Mouse (Mus musculus): ENCODE results near the gene Wfdc15a.
A peak's percentile ranks its signal among the peaks of the same experiment; 100 is the strongest.

The Wfdc15a gene

DNA sequence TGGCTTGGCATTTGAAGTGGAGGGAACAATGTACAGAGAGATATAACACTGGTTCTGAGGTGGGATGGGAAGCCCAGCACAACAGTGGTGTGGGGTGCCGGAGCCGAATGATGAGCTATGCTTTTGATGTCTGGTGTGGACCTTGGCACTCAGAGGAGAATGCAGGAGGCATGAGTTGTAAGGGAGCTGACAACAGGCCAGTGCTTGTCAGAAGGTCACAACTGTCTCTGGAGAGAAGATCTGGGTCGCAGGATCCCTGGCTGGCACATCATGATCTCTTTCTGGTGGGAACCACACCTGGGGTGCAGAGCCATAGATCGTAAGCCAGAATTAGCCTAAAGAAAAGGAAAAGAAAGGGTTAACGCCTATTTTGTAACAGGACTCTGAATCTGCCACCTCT is 22.1 kb downstream of the Wfdc15a start:
- no peak for DNase-seq (ENCODE audit: inconsistent ontology term)

DNA sequence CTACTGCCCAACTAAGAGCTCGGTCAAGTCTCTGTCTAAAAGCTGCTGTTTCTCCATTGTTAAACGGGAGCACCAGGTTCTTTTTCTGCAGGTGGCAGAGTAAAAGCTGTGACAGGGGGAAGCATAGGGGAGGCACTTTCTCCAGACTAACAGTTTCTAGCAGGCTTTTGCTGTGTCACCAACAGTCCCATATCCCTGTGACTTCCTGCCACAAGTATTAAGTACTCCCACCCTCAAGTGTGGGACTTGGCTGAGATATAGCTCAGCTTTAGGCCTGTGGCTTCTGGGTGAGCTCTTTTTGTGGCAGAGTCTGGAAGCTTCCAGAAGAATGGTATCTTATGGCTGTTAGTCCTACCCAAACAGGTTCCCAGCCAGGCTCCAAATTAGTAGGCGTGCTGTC is 24.1 kb downstream of the Wfdc15a start:
- DNase-seq (ENCODE audit: inconsistent ontology term), result no peak

DNA sequence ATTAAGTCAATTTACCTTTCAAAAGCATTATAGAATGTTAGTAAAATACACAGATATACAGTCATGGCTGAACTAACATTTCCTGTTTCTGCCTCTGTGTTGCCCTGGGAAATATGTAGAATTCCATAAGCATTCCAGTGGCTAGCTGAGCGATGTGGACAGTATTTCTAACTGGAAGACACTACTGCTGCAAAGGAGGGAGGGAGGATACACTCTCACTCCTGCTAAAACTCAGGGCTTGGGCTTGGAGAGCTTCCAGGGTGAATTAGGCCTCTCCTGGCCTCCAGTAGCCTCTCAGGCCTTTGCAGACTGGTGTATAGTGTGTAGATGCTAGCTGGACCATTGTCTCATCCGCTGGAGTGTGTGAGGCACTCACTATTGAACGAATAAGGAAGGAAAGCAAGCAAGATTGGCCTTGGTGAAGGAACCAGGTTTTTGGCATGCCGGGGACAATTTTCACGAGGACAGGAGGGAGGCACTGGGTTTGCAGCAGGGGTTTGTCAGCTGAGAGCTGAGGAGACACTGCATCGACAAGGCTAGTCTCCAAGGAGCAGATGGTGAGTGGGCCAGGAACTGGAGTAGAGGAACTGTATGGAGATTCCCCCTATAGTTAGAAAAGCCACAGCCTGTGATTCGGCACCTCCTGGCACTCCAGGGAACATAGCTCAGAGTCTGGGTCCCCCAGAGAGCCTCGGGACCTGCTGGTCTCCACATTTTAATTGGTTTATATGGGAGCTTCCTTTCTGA is 25.1 kb downstream of the Wfdc15a start:
- DNase-seq (ENCODE audit: inconsistent ontology term), result peak; percentile 62

DNA sequence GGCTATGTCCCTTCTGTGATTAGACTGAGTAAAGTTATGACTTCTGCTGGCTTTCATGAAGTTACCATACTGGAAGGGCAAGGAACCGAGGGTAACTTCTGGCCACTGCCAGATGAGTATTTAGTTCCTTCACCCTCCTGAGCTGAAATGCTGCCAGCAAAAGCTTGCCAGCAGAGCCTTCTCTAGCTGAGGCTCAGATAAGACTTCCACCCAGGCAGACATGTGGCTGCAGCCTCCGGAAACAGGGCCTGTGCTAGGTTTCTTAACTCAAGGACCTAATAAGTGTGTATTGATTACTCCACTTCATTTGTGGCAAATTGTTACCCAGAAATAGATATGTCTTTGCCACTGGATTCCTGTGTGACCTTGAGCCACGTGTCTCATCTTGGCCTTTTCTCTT is 26.5 kb downstream of the Wfdc15a start:
- no peak for DNase-seq (ENCODE audit: inconsistent ontology term)

DNA sequence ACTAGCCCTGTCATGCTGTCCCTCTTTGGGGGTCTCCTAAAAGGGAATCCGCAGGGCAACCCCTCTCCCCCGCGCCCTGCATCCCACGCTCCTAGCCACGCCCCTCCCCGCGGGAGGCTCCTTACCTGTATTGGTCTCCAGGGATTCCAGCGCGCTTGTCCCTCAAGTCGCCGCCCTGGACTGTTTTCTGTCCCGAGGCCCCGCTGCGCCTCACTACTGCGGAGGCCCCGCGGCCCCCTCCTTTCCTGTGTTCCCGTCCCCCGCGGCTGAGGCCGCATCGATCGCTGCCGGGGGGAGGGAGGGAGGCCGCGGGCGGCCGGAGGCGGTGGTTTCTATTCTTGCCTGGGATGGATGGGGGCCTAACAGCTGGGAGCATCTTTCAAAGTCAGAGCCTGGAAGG is 29.0 kb downstream of the Wfdc15a start, which contains the start of gene Kcns1:
TSS of gene Kcns1 (minus strand) at position 212 of the 400 bp plus-strand sequence.
- DNase-seq (ENCODE audit: inconsistent ontology term), result no peak

DNA sequence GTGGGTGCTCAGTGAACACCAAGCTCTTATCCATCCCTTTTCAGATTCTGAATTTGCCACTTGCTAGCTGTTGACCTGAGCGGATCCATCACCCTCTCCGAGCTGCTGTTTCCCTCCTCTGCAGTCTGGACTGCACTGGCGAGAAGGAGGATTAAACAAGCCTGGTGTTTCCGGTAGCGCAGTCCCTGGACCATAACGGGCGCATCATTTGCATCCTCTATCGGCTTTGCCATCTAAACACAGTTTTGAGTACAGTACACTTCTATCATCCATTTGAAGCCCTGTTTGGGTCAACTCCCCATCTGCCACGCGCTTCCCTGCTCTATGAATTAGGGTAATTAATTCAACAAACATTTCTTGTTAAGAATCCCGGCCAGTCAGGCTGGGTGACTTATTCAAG is 29.6 kb downstream of the Wfdc15a start:
- no peak for DNase-seq (ENCODE audit: inconsistent ontology term)

DNA sequence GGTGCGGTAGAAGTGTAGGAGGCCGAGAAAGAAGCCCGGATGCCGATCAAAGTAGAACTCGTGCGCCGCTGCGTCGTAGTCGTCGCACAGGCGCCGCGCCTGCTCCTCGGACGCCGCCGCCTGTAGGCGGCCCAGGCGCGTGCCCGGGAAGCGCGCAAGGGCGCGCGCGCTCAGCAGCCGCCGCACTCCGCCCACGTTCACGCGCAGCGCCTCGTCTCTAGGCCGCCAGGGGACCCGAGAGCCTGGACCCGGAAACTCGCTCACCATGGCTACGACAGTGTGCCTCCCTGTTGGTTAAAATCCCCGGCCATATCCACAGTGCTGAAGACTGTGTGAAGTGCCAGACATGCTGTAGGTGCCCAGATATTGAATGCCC is 31.4 kb downstream of the Wfdc15a start:
- DNase-seq (ENCODE audit: inconsistent ontology term), result no peak

DNA sequence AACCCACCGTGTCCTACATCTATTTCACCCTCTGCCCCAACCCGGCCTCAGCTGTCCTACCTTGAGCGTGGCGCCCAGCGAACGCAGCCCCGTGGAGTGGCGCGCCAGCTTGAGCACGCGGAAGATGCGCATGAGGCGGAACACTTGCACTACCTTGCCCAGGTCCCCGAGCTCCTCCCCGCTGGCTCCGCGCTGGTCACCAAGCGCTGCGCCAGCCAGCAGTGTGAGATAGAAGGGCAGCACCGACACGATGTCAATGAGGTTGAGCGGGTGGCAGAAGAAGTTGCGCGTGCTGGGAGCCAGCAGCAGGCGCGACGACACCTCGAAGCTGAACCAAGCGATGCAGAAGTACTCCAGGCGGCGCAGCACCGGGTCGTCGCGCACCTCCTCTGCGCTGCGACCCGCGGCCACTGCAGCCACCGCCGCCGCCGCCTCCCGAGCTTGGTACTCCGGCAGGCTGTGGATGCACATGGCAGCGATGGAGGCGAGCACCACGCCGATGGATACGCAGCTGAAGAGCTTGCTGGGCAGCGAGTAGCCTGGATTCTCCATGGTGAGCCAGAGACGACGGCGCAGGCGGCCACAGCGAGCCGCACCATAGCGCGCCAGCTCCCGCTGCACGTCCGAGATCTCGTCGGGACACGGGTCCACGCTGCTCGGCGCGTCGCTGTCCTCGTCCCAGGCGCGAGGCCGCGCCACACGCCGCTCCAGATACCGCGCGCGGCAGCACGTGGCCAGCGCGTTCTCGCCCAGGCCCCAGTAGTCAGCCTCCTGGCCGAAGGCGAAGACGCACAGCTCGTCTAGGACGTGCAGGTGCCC is 32.0 kb downstream of the Wfdc15a start:
- no peak for DNase-seq (ENCODE audit: inconsistent ontology term)

DNA sequence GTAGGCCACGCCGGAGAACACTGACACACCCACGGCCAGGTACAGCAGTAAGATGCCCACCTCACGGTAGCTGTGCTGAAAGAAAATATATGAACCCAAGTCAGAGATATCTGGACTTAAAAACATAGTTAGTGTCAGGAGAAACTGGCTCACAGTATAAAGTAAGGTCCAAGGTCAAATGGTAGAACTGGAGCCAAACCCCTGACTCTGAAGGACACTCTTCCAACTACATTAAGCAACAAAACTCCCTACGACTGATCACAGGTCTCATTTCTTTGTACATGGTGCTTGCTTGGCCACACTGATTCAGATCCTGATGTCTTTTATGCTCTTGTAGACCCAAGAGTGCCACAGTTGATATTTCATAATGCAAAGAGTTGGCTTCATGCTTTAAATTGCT is 35.0 kb downstream of the Wfdc15a start:
- DNase-seq (ENCODE audit: inconsistent ontology term), result no peak

DNA sequence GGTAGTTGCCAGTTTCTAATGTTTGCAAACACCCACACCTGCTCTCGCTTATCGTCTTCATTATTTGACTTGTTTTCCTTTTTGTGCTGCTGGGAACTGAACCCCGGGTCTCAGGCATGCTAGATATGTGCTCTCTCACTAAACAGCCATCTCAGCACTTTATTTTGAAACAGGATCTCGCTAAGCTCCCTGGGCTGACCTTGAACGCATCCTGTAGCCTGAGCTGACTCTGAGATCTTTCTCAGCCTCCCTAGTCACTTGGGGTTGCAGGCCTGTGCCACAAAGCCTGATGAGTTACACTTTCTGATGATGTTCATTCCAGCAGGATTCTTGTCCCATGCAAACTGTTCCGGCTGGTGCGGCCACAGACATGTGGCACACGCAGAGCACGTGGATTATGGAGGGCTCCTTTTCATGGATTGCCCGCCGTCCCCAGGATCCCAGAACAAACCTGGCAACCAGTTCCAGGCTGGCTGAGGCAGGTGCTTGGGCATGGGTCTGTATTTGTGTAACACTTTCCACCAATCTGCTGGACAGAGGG is 38.3 kb downstream of the Wfdc15a start:
- no peak for DNase-seq (ENCODE audit: inconsistent ontology term)

DNA sequence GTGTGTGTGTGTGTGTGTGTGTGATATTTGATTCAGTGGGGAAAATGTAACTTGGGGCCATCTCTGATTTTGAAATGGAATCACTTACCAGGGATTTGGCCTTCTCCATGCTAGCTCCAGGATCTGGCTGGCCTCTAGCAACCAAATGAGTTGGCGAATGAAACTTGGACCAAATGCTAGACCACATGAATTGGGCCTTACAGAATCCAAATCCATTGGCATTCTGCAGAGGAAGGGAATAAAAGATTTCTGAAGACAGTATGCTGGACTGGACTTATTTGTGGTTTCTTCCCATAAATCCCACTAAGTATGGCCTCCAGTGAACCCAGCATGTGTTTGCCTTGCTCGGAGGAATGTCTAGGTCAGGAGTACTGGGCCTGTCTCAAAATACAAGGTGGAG is 41.1 kb downstream of the Wfdc15a start:
- DNase-seq (ENCODE audit: inconsistent ontology term), result peak; percentile 57

DNA sequence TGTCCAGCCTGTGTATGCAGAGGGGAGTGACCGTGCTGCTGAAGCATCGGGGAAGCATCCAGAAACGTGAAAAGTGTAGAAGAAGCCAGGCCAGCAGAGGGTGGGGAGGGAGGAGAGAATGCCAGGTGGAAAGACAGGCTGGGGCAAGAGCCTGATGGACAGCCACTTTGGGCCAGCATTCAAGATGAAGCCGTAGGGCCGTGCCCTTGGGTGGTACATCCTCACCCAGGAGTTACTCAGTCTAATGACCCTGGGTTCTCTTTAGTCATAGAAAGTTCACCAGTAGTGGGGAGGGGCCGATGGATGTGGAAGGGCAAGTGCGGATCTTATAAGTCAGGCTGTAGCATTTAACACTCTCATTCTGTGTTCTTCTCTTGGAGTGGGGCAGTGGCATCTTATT is 43.8 kb downstream of the Wfdc15a start:
- no peak for DNase-seq (ENCODE audit: inconsistent ontology term)

DNA sequence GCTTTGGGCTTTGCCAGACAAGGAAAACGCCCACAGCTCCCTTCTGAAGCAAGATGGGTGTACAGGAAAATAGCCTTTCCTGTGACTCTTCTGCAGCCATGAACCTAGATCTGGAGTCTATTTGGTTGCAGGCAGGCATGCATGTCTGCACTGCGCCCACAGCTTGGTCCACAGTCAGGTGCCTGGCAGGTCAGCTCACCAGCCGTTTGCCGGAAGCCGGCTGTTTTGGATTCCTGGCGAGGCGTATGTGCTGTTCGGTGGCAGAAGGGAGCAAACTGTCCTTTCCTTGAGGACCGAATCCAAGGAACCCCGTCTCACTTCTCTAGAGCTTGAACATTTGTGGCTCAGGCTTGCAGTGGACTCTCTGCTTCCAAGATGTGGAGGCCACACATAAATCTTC is 45.9 kb downstream of the Wfdc15a start:
- no peak for DNase-seq (ENCODE audit: inconsistent ontology term)

DNA sequence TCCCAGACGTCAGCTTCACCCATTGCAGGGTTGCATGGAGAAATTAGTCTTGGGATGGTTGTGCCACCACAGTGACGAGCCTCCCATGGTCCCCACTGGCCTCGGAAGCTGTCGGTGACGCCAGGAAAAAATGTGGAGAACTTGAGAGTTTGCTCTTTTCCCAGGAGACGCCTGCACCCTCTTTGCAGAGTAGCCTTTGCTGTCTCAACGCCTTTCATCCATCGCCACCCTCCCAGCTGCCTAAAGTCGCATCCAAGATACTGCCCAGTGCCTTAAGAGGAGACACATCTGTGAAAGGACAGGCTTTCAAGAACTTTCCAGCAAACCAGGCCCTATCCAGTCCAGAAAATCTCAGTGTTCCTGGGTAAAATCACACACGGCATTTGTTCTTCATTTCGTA is 47.6 kb downstream of the Wfdc15a start:
- no peak for DNase-seq (ENCODE audit: inconsistent ontology term)

DNA sequence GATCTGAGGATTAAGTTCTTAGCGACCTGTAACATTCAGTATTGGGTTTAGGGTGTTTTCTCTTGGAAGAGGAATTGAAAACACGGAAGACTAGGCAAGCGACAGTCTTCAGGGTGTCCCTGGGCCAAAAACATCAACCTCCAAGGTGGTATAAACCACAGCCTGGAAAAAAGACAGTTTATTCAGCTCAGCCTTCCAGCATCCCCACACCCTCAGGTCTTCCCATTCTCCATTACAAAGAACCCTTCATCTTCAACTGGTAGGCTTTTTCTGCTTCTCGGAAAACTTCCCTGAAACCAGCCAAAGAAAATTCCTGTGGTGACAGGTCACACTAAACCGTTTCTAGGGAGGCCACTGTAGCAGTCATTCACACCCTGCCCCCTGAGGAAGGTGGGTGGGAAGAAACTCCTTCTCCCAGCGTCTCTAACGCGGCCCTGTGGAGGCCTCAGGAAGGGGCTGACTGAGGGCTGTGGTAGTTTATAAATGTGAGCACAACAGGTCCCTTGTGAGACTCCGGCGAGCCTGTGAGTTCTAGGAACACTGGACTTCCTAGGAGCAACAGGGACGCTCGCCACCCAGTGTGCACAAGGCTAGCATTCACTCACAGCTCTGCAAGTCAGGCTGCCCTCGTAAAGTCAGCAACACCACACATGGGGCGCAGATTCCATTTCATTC is 49.7 kb downstream of the Wfdc15a start:
- peak; percentile 60 for DNase-seq (ENCODE audit: inconsistent ontology term)
